In genomic region chr4:156185950-156186850, GRCm38 (mm10) we compare ENCODE assay signal across 8 mouse cellular contexts. TPM values are rescaled to one million over a fixed set of nuclear protein-coding genes. Genes with fewer than 3 reads are reported as not detected.
DNase-seq lines count a peak whose midpoint lies in the region; ATAC-seq and TF ChIP-seq lines count a peak whose summit lies in the region.

No protein-coding gene starts in this region.

- DNase-seq in cerebellum, postnatal 36 days, result peak; percentile 34 to 41
- no peak for DNase-seq in cerebellum, adult 11 months
- no peak for DNase-seq in ES-E14 (ENCODE audit: low read depth, low spot score)
- peak; percentile 87 for DNase-seq in forebrain, embryonic 11.5 days (ENCODE audit: low spot score)
- peak; percentile 63 to 74 for DNase-seq in layer of hippocampus, postnatal 10 days (ENCODE audit: low spot score in 2 of 2)
- peak; percentile 70 for DNase-seq in mesoderm, embryonic 11.5 days (ENCODE audit: low read depth, low spot score)
- DNase-seq in thymus, postnatal 36 days, result no peak

- 4% methylated on average over 31 of the region's 31 CpGs for WGBS in forebrain, embryonic 11.5 days
- WGBS in stomach, embryonic 16.5 days, result 23% methylated on average over 31 of the region's 31 CpGs

- H3K36me3 ChIP-seq in ES-E14 (ENCODE audit: control insufficient read depth, insufficient read depth, low read length, poor library complexity, severe bottlenecking), result peaks cover 33% of the 10 kb centered on the region; the same call in 1 of the 2 replicates
- H3K36me3 ChIP-seq in forebrain, embryonic 11.5 days (ENCODE audit: control insufficient read depth, insufficient read depth, low read length), result peaks cover 2% of the 10 kb centered on the region; the same call in 1 of the 2 replicates
- H3K36me3 ChIP-seq in stomach, embryonic 16.5 days (ENCODE audit: control insufficient read depth, insufficient read depth, low read length), result no peaks in the 10 kb centered on the region

- no peaks in the 10 kb centered on the region for H3K27me3 ChIP-seq in forebrain, embryonic 11.5 days (ENCODE audit: control insufficient read depth, insufficient read depth, low read length)
- no peaks in the 10 kb centered on the region for H3K27me3 ChIP-seq in stomach, embryonic 16.5 days (ENCODE audit: control insufficient read depth, insufficient read depth, low read length)

- H3K4me1 ChIP-seq in ES-E14 (ENCODE audit: control insufficient read depth in 2 of 2, insufficient read depth in 2 of 2, low read length in 2 of 2, poor library complexity in 1 of 2), result peaks cover 17 to 45% of the 10 kb centered on the region in 2 experiments; a peak in 3 of 4 replicates
- peaks cover 48% of the 10 kb centered on the region for H3K4me1 ChIP-seq in forebrain, embryonic 11.5 days (replicated peaks; ENCODE audit: control insufficient read depth, insufficient read depth, low read length)
- peaks cover 25% of the 10 kb centered on the region for H3K4me1 ChIP-seq in stomach, embryonic 16.5 days (ENCODE audit: control insufficient read depth, insufficient read depth, low read length)

- peaks cover 2% of the 10 kb centered on the region; the same call in 1 of the 2 replicates for H3K9me3 ChIP-seq in ES-E14 (ENCODE audit: control insufficient read depth, insufficient read depth, low read depth, low read length)
- no peaks in the 10 kb centered on the region for H3K9me3 ChIP-seq in forebrain, embryonic 11.5 days (ENCODE audit: control insufficient read depth, low read length)
- no peaks in the 10 kb centered on the region for H3K9me3 ChIP-seq in stomach, embryonic 16.5 days (replicated peaks; ENCODE audit: control insufficient read depth, low read length)

- no peak overlapping the region for H3K27ac ChIP-seq in ES-E14 (ENCODE audit: insufficient read depth, low read depth, low read length, poor library complexity, severe bottlenecking)
- peak overlapping the region; percentile 91 for H3K27ac ChIP-seq in forebrain, embryonic 11.5 days (ENCODE audit: low read depth, low read length)
- no peak overlapping the region for H3K27ac ChIP-seq in stomach, embryonic 16.5 days (ENCODE audit: low read length)

- peak overlapping the region; percentile 3 to 41; a peak in 3 of 4 replicates for H3K4me3 ChIP-seq in ES-E14 (ENCODE audit: insufficient read depth in 1 of 2, low read depth in 1 of 2, low read length in 2 of 2, poor library complexity in 1 of 2, severe bottlenecking in 1 of 2)
- H3K4me3 ChIP-seq in forebrain, embryonic 11.5 days (ENCODE audit: low read depth, low read length), result peak overlapping the region; percentile 38
- H3K4me3 ChIP-seq in stomach, embryonic 16.5 days (replicated peaks; ENCODE audit: low read length), result peak overlapping the region; percentile 2

- H3K4me2 ChIP-seq in forebrain, embryonic 11.5 days (ENCODE audit: low read depth, low read length, severe bottlenecking), result peak overlapping the region; percentile 64
- H3K4me2 ChIP-seq in stomach, embryonic 16.5 days (ENCODE audit: low read depth, low read length), result peak overlapping the region; percentile 31

- peak overlapping the region; percentile 63 for H3K9ac ChIP-seq in ES-E14 (ENCODE audit: insufficient read depth, low read depth, low read length, poor library complexity, severe bottlenecking)
- peak overlapping the region; percentile 76 for H3K9ac ChIP-seq in forebrain, embryonic 11.5 days (ENCODE audit: low read length)
- peak overlapping the region; percentile 42 for H3K9ac ChIP-seq in stomach, embryonic 16.5 days (ENCODE audit: low read length)

- in situ Hi-C loops in ES-E14 (cut with MboI; ENCODE audit: low sequenced_read_pairs in 2 of 2, unreplicated experiment in 2 of 2), result no loop called here

- peak; percentile 51 for ATAC-seq in forebrain, embryonic 11.5 days (replicated peaks; ENCODE audit: low FRiP score)
- ATAC-seq in stomach, embryonic 16.5 days (ENCODE audit: insufficient read depth, low FRiP score), result no peak

TF ChIP-seq in ES-E14, 5 proteins besides CTCF, POLR2A, EP300 and RAD21:
- no peak for TF ChIP-seq ZC3H11A (IDR thresholded peaks at IDR 0.05; ENCODE audit: borderline replicate concordance, low read depth, low read length)
- TF ChIP-seq MAFK (IDR thresholded peaks at IDR 0.05; ENCODE audit: insufficient read depth, low read depth, low read length), result no peak
- no peak for TF ChIP-seq HCFC1 (IDR thresholded peaks at IDR 0.05; ENCODE audit: borderline replicate concordance, insufficient read depth, low read length)
- TF ChIP-seq CHD2 (IDR thresholded peaks at IDR 0.05; ENCODE audit: low read depth, low read length), result no peak
- no peak for TF ChIP-seq ZNF384 (IDR thresholded peaks at IDR 0.05; ENCODE audit: low read depth, low read length)

RNA-seq across cellular contexts. Expression of gene Agrn, which starts 11.1 kb away (rescaled TPM):
- 214 and 296 TPM in 2 replicates for total RNA-seq in ES-E14 (2012; rRNA removed)
- 97.0 and 108 TPM in 2 replicates for polyA plus RNA-seq in forebrain, embryonic 11.5 days (2014; fragmentation: Nextera tagmentation; extraction: Ambion mirVana)
- 100 to 1,000 TPM; 256 to 262 TPM for total RNA-seq in layer of hippocampus, postnatal 10 days (2021)
- polyA plus RNA-seq in stomach, embryonic 16.5 days (2015; fragmentation: Nextera tagmentation; extraction: Ambion mirVana), result 62.8 and 63.6 TPM in 2 replicates

RNA-seq across cellular contexts. Expression of gene Isg15, which starts 14.4 kb away (rescaled TPM):
- total RNA-seq in ES-E14 (2012; rRNA removed), result 0.67 and 0.79 TPM in 2 replicates
- polyA plus RNA-seq in forebrain, embryonic 11.5 days (2014; fragmentation: Nextera tagmentation; extraction: Ambion mirVana), result 0.35 and 0.37 TPM in 2 replicates
- not detected for total RNA-seq in layer of hippocampus, postnatal 10 days (2021)
- 1.4 and 2.3 TPM in 2 replicates for polyA plus RNA-seq in stomach, embryonic 16.5 days (2015; fragmentation: Nextera tagmentation; extraction: Ambion mirVana)

RNA-seq across cellular contexts. Expression of gene AW011738, which starts 16.9 kb away (rescaled TPM):
- 0.21 and 0.27 TPM in 2 replicates for total RNA-seq in ES-E14 (2012; rRNA removed)
- polyA plus RNA-seq in forebrain, embryonic 11.5 days (2014; fragmentation: Nextera tagmentation; extraction: Ambion mirVana), result 2.0 and 2.3 TPM in 2 replicates
- total RNA-seq in layer of hippocampus, postnatal 10 days (2021), result 1 to 10 TPM; 6.1 to 6.3 TPM
- 2.3 and 2.4 TPM in 2 replicates for polyA plus RNA-seq in stomach, embryonic 16.5 days (2015; fragmentation: Nextera tagmentation; extraction: Ambion mirVana)

RNA-seq across cellular contexts. Expression of gene Perm1, which starts 29.5 kb away (rescaled TPM):
- total RNA-seq in ES-E14 (2012; rRNA removed), result 0.16 and 0.18 TPM in 2 replicates
- polyA plus RNA-seq in forebrain, embryonic 11.5 days (2014; fragmentation: Nextera tagmentation; extraction: Ambion mirVana), result 1.4 and 1.6 TPM in 2 replicates
- total RNA-seq in layer of hippocampus, postnatal 10 days (2021), result under 1 TPM; 0.38 to 0.55 TPM
- polyA plus RNA-seq in stomach, embryonic 16.5 days (2015; fragmentation: Nextera tagmentation; extraction: Ambion mirVana), result 3.6 and 5.4 TPM in 2 replicates

RNA-seq across cellular contexts. Expression of gene Plekhn1, which starts 48.5 kb away (rescaled TPM):
- total RNA-seq in ES-E14 (2012; rRNA removed), result 15.2 and 31.2 TPM in 2 replicates
- 26.7 and 27.2 TPM in 2 replicates for polyA plus RNA-seq in forebrain, embryonic 11.5 days (2014; fragmentation: Nextera tagmentation; extraction: Ambion mirVana)
- total RNA-seq in layer of hippocampus, postnatal 10 days (2021), result 10 to 100 TPM; 36.4 to 41.9 TPM
- polyA plus RNA-seq in stomach, embryonic 16.5 days (2015; fragmentation: Nextera tagmentation; extraction: Ambion mirVana), result 27.7 and 36.6 TPM in 2 replicates

Comparison
In these comparisons a context has a peak if more than half of its experiments do, and no peak if none do; other contexts are left out.
1. DNase-seq: peak in cerebellum, postnatal 36 days (2 of 2), forebrain, embryonic 11.5 days (single experiment), layer of hippocampus, postnatal 10 days (2 of 2) and mesoderm, embryonic 11.5 days (single experiment); none in cerebellum, adult 11 months (single experiment), ES-E14 (single experiment) and thymus, postnatal 36 days (0 of 2).
2. Peak in every context shown above with its lines, with median percentiles within 50 percentile points of each other: H3K4me3 ChIP-seq and H3K9ac ChIP-seq.